Mouse (Mus musculus) mature B cell (primary cell): ENCODE results near the gene Ryr2.
"Not testable (repeated sequence)": the region's sequence is repeated elsewhere in the genome, so short reads cannot be mapped to it uniquely, and the experiment has no call there.

ENCODE experiments used
- in situ Hi-C: fragments of 300-500 bp; cut with MboI; formaldehyde crosslinking; loops from 2 replicates; pipeline ENCODE4 v1.14.3; 2019

The Ryr2 gene

GRCm38 (mm10) chr13:11945740-11946139, 161.0 kb downstream of the Ryr2 start:
- in situ Hi-C loops, result no loop called here

- in situ Hi-C loops, result no loop called here
These were observed 165.0 kb downstream of the Ryr2 start for GRCm38 (mm10) chr13:11941724-11942123.

- in situ Hi-C loops, result not testable (repeated sequence)
These were observed 172.3 kb downstream of the Ryr2 start for GRCm38 (mm10) chr13:11934297-11935060.

GRCm38 (mm10) chr13:11933334-11933733, 173.4 kb downstream of the Ryr2 start:
- in situ Hi-C loops, result no loop called here

- in situ Hi-C loops, result no loop called here
These were observed 178.0 kb downstream of the Ryr2 start for GRCm38 (mm10) chr13:11928709-11929108.

- in situ Hi-C loops, result no loop called here
These were observed 179.0 kb downstream of the Ryr2 start for GRCm38 (mm10) chr13:11927727-11928126.

GRCm38 (mm10) chr13:11926720-11927500, 179.8 kb downstream of the Ryr2 start:
- in situ Hi-C loops, result no loop called here

- in situ Hi-C loops, result no loop called here
These were observed 180.5 kb downstream of the Ryr2 start for GRCm38 (mm10) chr13:11926215-11926614.

GRCm38 (mm10) chr13:11924732-11925131, 182.0 kb downstream of the Ryr2 start:
- in situ Hi-C loops, result no loop called here

GRCm38 (mm10) chr13:11920495-11920894, 186.2 kb downstream of the Ryr2 start:
- in situ Hi-C loops, result no loop called here

- in situ Hi-C loops, result no loop called here
These were observed 187.3 kb downstream of the Ryr2 start for GRCm38 (mm10) chr13:11919448-11919847.

- in situ Hi-C loops, result no loop called here
These were observed 191.1 kb downstream of the Ryr2 start for GRCm38 (mm10) chr13:11915619-11916018.

- in situ Hi-C loops, result no loop called here
These were observed 192.1 kb downstream of the Ryr2 start for GRCm38 (mm10) chr13:11914682-11915081.

GRCm38 (mm10) chr13:11912208-11912607, 194.5 kb downstream of the Ryr2 start:
- in situ Hi-C loops, result no loop called here

GRCm38 (mm10) chr13:11908123-11908522, 198.6 kb downstream of the Ryr2 start:
- in situ Hi-C loops, result no loop called here

- in situ Hi-C loops, result no loop called here
These were observed 201.6 kb downstream of the Ryr2 start for GRCm38 (mm10) chr13:11905126-11905525.

- in situ Hi-C loops, result no loop called here
These were observed 203.5 kb downstream of the Ryr2 start for GRCm38 (mm10) chr13:11903272-11903671.

- in situ Hi-C loops, result no loop called here
These were observed 203.9 kb downstream of the Ryr2 start for GRCm38 (mm10) chr13:11902856-11903255.

GRCm38 (mm10) chr13:11900631-11901030, 206.1 kb downstream of the Ryr2 start:
- in situ Hi-C loops, result no loop called here

GRCm38 (mm10) chr13:11895631-11896030, 211.1 kb downstream of the Ryr2 start:
- in situ Hi-C loops, result no loop called here

- in situ Hi-C loops, result no loop called here
These were observed 215.0 kb downstream of the Ryr2 start for GRCm38 (mm10) chr13:11891739-11892138.

GRCm38 (mm10) chr13:11891115-11891514, 215.6 kb downstream of the Ryr2 start:
- in situ Hi-C loops, result no loop called here

- in situ Hi-C loops, result no loop called here
These were observed 222.6 kb downstream of the Ryr2 start for GRCm38 (mm10) chr13:11884175-11884574.
